Mouse (Mus musculus) urinary bladder, postnatal 10 days (tissue): ENCODE measurements around the gene Slamf6.
"Not testable (repeated sequence)": the region's sequence is repeated elsewhere in the genome, so short reads cannot be mapped to it uniquely, and the experiment has no call there.

ENCODE experiments used
- DNase-seq: peaks from one replicate; pipeline ENCODE4 v3.0.0; 2022; ENCODE audit warnings: low spot score

Slamf6 gene

GRCm38 (mm10) chr1:171917305-171918039 is at the start of gene Slamf6:
Slamf6 (plus strand) TSS chr1:171917515.
- no peak for DNase-seq

GRCm38 (mm10) chr1:171886989-171887388 is 30.3 kb upstream of the Slamf6 start:
- DNase-seq: no peak

- not testable (repeated sequence) for DNase-seq
These were observed 22.0 kb upstream of the Slamf6 start, which contains the start of gene Gm10521 for GRCm38 (mm10) chr1:171895364-171895763. Gm10521 (plus strand) TSS chr1:171895664.

- DNase-seq: no peak
These were observed 13.3 kb upstream of the Slamf6 start for GRCm38 (mm10) chr1:171904011-171904410.

- no peak for DNase-seq
These were observed 1.5 kb upstream of the Slamf6 start for GRCm38 (mm10) chr1:171915638-171916458.

GRCm38 (mm10) chr1:171918136-171918920 is 1.0 kb downstream of the Slamf6 start:
- no peak for DNase-seq

GRCm38 (mm10) chr1:171919193-171919592 is 1.9 kb downstream of the Slamf6 start:
- DNase-seq: no peak

GRCm38 (mm10) chr1:171919901-171920510 is 2.7 kb downstream of the Slamf6 start:
- no peak for DNase-seq

GRCm38 (mm10) chr1:171920989-171921621 is 3.8 kb downstream of the Slamf6 start:
- DNase-seq: no peak

- DNase-seq: no peak
These were observed 4.3 kb downstream of the Slamf6 start for GRCm38 (mm10) chr1:171921641-171922040.

- no peak for DNase-seq
These were observed 5.5 kb downstream of the Slamf6 start for GRCm38 (mm10) chr1:171922844-171923243.

- no peak for DNase-seq
These were observed 7.6 kb downstream of the Slamf6 start for GRCm38 (mm10) chr1:171924900-171925299.

- DNase-seq: no peak
These were observed 16.5 kb downstream of the Slamf6 start for GRCm38 (mm10) chr1:171933851-171934250.

- DNase-seq: no peak
These were observed 21.9 kb downstream of the Slamf6 start for GRCm38 (mm10) chr1:171938952-171939948.

GRCm38 (mm10) chr1:171940626-171941025 is 23.3 kb downstream of the Slamf6 start:
- no peak for DNase-seq

- no peak for DNase-seq
These were observed 29.2 kb downstream of the Slamf6 start for GRCm38 (mm10) chr1:171946447-171946995.

- DNase-seq: no peak
These were observed 31.0 kb downstream of the Slamf6 start for GRCm38 (mm10) chr1:171948161-171948945.

GRCm38 (mm10) chr1:171948946-171949508 is 31.7 kb downstream of the Slamf6 start:
- no peak for DNase-seq

- DNase-seq: no peak
These were observed 37.8 kb downstream of the Slamf6 start for GRCm38 (mm10) chr1:171955071-171955470.
